Mouse (Mus musculus): Measurements from ENCODE around the gene Mapk8.

GRCm38 (mm10) chr14:33423003-33423402 is 24.0 kb downstream of the Mapk8 start:
- TF ChIP-seq POLR2A (IDR thresholded peaks at IDR 0.05; ENCODE audit: insufficient read length, low read depth) (no peak), MYOD1 (IDR thresholded peaks at IDR 0.05; ENCODE audit: control insufficient read depth in 1 of 3, insufficient read length in 2 of 3, low read depth in 2 of 3) (no peak), TCF12 (IDR thresholded peaks at IDR 0.05; ENCODE audit: insufficient read depth, poor library complexity, severe bottlenecking) (no peak)
